Mouse (Mus musculus) spleen, postnatal 14 days (tissue): ENCODE results near the gene Gm38394.
"Not testable (repeated sequence)": the region's sequence is repeated elsewhere in the genome, so short reads cannot be mapped to it uniquely, and the experiment has no call there.

ENCODE experiments used
- DNase-seq, 2 experiments: peaks; one replicate each; pipeline ENCODE4 v3.0.0; 2021 to 2022; ENCODE audit warnings: low spot score in 2 of 2

Gm38394 gene

GRCm38 (mm10) chr1:133661203-133661933 is at the start of gene Gm38394:
Gm38394 (minus strand) TSS chr1:133661318.
- peak; percentile 77 to 85 for DNase-seq

DNA sequence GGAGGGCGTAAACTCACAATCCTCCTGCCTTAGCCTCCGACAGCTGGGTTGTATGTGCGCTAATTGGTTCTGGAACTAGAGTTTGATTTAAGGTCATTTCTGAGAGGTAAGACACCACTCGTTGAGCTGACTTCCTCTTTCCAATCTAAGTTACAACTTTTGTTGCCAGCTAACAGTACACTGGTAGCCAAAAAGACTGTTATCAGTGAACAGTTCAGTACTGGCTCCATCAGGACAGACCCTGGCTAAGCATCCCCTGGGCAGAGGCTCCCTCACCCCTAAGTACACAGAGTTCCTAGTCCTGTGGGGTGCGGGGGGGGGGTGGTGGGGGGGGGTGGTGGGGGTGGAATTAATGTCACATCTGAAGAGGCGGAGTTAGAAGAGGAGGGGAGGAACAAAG is 49.8 kb upstream of the Gm38394 start:
- DNase-seq: no peak

- DNase-seq: no peak
Measured at GRCm38 (mm10) chr1:133709292-133709691, 48.2 kb upstream of the Gm38394 start.

DNA sequence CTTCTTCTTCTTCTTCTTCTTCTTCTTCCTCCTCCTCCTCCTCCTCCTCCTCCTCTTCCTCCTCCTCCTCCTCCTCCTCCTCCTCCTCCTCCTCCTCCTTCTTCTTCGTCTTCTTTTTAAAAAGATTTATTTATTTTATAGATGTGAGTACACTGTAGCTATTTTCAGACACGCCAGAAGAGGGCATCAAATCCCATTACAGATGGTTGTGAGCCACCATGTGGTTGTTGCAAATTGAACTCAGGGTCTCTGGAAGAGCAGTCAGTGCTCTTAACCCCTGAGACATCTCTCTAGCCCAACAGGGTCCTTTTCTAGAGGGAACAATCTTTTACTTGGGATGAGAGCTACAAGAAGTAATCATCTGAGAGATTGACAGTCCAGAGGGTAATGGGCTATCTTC is 40.7 kb upstream of the Gm38394 start:
- DNase-seq: not testable (repeated sequence)

DNA sequence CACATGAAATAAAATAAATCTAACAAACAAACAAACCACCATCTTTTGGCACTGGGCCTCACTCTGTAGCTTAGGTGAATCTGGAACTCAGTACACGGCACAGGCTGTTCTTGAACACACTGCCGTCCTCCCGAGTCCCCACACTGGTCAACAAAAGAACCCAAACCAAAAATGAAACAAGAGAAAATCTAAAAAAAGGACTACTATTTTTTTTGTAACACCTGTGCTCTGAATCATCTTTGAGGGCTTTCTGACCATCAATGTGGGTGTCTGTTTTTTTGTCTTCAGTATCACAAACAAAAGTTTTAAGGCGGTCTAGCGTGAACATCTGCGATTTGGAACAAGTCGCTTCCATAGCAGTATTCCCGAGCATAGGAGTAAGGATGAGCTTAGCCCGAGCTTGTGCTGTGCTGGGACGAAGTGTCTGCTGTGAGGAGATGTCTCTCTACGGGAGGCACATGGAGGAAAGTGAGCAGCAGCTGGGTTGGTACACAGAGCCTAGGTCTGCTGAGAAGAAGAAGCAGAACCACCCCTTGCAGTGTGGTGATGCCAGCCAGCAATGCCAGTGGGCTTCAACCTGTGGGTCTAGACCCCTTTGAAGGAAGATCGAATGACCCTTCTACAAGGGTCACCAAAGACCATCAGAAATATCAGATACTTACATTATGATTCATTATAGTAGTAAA is 37.0 kb upstream of the Gm38394 start:
- DNase-seq: no peak

DNA sequence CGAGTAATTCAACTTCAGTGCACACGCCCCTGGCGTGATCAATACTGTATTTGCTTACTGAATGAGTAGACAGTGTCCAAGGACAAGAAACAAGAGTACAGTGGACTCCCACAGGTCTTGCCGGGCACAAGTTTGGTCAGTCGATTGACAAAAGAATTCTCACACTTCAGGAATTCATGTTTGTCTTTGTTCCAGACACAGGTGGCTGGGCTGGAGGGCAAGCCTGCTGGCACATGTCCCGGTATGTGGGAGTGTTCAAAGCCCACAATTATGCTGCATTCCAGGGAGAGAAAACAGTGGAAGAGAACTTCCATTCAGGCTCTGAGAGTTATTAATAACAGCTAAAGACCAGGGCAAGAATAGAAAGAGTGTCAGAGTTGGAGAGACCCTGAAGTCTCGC is 34.8 kb upstream of the Gm38394 start:
- DNase-seq: no peak

GRCm38 (mm10) chr1:133694876-133695275 is 33.8 kb upstream of the Gm38394 start:
- DNase-seq: peak in 1 of 2 experiments; percentile 46

DNA sequence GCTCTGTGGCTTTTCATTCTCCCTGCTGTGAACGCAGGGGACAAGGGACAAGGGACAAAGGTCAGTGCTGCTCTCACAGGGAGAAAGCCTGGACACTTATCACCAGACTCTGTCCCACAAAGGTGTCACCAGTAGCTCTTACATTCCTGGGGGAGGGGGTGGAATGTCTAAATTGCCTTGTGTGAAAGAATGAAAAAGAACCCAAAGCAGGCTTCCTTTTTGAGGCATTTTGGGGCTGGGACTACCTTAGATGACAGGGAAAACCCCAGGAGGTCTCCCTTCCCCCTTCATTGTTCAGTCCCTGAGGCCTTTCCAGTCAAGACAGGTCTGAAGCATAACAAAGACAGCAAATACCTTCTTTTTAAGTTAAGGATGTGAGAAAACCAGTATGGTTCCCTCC is 33.2 kb upstream of the Gm38394 start:
- DNase-seq: no peak

DNA sequence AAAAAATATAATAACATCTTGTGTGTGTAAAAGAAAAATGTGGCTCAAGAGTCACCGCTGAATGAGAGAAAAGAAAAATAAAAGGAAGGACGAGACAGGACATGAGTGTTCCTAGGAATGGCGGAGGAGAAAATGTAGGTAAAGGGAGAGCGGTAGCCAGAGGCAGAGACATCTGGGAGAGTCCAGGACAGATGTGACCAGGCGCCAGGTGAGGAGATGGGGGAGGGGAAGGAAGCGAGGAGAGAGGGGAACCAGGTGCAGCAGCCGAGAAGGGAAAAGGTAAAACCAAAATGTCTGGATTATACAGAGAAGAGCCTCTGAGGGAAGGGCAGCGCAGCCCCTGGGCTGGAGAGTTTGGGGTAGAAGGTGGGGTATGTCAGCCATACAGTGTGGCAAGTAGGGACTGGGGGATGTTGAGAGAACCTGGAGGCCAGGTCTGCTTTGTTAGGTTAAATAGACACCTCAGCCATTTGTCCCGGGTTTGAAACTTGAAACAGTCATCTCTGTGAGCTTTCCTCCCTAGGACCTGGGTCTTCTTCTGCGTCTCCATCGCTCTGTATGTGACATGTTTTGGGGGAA is 32.5 kb upstream of the Gm38394 start:
- DNase-seq: no peak

- DNase-seq: no peak
Measured at GRCm38 (mm10) chr1:133692195-133692594, 31.1 kb upstream of the Gm38394 start.

DNA sequence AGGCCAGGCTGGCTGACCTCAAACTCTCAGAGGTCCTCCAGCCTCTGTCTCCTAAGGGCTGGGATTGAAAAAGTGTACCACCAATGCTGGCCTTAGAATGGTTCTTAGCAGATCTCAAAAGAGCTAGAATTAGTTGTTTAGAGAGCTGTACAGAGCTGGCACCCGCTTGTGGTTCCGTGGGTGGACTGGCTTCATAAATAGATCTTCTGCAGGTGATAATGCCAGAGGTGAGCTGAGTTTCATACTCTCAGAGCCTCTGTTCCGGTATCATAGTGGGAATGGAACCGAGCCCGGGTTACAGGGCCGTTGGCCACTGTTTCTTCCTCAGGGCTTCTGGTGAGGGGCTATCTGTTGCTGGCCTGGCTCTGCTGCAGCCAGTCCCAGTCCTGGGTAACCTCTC is 29.9 kb upstream of the Gm38394 start:
- no peak for DNase-seq

DNA sequence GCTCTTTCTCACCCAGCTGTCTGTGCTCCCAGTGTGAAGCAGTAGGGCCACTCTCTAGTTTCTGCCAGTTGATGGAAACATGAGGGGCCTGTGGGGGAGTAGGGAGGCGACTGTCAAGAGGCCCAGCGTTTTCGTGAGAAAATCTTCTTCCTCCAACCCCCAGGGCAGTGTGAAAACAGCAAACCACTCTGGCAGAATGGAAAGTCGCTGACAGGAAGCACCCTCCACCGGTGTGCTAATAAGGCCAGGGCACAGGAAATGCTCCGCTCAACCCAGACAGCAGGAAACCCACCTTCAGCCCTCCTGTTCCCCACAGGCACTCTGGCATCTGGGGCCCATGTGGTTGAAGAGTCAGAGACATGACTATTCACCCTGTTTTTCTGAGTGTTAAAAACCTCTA is 28.8 kb upstream of the Gm38394 start, which contains the start of gene Lax1:
Gene Lax1, minus strand, starts transcription at position 212 of the 400 bp plus-strand sequence.
- peak; percentile 33 to 35 for DNase-seq

DNA sequence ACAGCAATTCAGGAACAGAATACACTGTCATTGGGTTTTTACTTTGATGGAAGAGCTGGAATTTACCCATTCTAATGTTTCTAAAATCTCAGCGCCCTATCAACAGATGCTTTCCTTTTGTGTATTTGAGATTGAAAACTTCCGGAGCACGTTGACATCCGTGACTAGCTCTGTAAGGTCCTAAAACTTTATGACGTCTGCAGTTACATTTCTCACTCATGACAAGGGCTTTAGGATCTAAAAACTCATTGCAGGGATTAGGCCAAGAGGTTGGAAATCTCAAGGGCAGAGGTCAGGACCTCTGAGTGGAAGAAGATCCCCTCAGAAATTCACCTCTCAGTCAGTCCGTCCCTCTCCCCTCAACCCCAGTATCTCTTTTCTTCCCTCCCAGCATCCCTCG is 27.2 kb upstream of the Gm38394 start:
- DNase-seq: no peak

- DNase-seq: no peak
Measured at GRCm38 (mm10) chr1:133685749-133686519, 24.8 kb upstream of the Gm38394 start.

- no peak for DNase-seq
Measured at GRCm38 (mm10) chr1:133671801-133672200, 10.7 kb upstream of the Gm38394 start.

GRCm38 (mm10) chr1:133671266-133671665 is 10.1 kb upstream of the Gm38394 start:
- no peak for DNase-seq

DNA sequence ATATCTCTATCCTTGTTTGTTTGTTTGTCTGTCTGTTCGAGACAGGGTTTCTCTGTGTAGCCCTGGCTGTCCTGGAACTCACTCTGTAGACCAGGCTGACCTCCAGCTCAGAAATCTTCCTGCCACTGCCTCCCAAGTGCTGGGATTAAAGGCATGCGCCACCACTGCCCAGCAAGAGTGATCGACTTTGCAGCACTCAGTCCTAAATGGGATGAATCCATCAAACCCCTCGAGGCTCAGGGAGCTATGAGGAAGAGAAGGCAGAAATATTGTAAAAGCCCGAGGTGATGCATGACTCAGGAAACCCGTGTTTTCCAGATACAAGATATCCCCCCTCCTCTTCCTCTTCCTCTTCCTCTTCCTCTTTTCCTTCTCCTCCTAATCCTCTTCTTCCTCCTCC is 9.7 kb upstream of the Gm38394 start:
- no peak for DNase-seq

GRCm38 (mm10) chr1:133670190-133670589 is 9.1 kb upstream of the Gm38394 start:
- DNase-seq: no peak

DNA sequence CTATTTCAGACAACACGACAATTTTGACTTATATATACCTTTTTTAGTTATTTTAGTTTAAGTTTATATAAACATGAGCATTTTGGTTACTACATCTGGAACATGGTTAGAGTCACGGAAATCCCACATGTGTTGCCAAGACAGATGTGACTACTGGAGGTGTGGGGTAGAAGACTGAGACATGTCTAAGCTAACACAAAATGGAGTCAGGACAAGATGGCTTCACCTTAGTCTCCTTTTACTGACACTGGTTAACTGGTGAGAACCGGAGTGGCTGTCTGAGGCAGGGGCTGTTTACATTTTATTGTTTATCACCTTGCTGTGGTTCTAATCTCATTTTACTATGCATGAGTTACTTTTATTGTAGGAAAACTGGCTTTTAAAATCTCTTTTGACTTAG is 7.5 kb upstream of the Gm38394 start:
- DNase-seq: no peak

- DNase-seq: no peak
Measured at GRCm38 (mm10) chr1:133667721-133668120, 6.6 kb upstream of the Gm38394 start.

- DNase-seq: not testable (repeated sequence)
Measured at GRCm38 (mm10) chr1:133665713-133666112, 4.6 kb upstream of the Gm38394 start.
